Mouse (Mus musculus): ENCODE measurements around the gene Fam8a1.
A peak's percentile ranks its signal among the peaks of the same experiment; 100 is the strongest.

The Fam8a1 gene

GRCm38 (mm10) chr13:46677721-46678120 lies 8.4 kb downstream of the Fam8a1 start:
- DNase-seq: no peak

- DNase-seq: no peak
Measured at GRCm38 (mm10) chr13:46682921-46683320, 13.6 kb downstream of the Fam8a1 start.

GRCm38 (mm10) chr13:46683370-46683769 lies 14.0 kb downstream of the Fam8a1 start:
- no peak for DNase-seq

- DNase-seq: no peak
Measured at GRCm38 (mm10) chr13:46690559-46691241, 21.4 kb downstream of the Fam8a1 start.

DNA sequence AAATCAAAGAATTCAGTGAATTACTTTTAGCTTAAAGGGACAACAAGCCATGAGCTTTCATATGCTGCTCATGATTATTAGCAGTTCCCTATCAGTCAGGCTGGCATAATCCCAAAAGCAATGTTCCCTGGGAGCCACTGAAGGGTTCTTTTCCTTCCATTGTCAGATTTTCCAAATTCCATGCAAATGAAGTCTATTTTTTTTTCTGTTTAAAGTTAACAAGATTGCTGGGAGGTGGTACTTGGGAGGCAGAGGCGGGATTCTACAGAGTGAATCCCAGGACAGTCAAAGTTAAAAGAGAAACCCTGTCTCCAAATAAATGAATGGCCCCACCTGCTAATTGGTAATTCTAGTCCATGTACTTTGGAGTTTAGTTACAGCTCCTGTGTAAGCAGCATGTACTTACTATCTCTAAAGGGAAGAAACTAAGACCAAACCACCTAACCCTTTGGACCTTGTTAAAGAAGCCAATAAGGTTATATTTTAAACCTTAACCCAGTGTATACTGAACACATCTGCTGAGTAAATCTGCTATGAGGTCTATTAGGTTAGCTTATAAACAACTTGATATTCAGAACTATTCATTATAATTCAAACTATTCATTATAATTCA lies 26.1 kb downstream of the Fam8a1 start:
- no peak for DNase-seq

DNA sequence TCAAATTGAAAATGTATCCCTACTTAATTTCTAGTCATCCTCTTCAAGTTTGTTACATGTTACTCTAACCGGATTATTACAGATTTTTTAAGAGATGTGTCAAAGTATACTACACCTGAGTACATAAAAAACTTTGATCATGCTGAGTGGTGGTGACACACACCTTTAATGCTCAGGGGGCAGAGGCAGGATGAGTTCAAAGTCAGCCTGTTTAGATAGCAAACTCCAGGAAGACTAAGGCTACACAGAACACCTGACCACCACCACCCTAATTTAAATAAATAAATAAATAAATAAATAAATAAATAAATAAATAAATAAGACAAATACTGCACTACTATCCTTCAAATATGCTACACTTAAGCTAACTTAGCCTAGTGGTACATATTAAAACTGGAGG lies 26.6 kb downstream of the Fam8a1 start:
- no peak for DNase-seq

GRCm38 (mm10) chr13:46696788-46697187 lies 27.5 kb downstream of the Fam8a1 start:
- no peak for DNase-seq

DNA sequence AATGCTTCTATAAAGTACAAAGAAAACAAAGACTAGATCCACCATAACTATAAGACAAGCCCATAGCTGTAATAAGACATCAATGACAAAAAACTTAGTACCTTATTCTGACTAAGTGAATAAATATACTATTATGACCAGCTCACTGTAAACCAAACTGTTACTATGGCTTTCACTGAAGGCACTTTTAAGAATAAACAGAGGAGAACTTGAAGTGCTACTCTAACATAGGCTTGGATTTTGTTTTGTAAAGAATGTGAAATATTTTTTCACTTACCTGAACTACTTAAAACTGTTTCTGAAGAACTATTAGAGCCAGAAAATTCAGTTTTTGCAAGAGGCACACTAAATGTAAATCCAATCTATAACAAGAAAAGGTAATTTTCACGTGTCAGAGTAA lies 30.1 kb downstream of the Fam8a1 start:
- no peak for DNase-seq

DNA sequence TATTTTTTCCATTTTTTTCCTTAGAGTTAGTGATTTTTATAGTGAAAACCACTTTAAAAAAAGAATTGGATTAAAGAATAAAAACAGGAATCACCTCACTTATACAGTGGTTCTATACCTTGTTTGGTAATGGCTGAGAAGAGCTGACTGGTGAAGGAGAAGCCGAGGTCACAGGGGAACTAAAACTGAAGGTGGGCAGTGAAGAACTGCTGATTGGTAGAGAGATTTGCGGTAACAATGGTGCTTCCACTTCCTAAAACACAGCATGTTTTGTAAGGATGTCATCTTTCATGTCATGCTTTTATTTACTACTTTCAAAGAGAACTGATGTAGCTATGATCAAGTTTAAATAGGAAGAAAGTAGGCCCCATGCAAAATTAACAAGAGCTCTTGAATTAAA lies 32.2 kb downstream of the Fam8a1 start:
- no peak for DNase-seq

DNA sequence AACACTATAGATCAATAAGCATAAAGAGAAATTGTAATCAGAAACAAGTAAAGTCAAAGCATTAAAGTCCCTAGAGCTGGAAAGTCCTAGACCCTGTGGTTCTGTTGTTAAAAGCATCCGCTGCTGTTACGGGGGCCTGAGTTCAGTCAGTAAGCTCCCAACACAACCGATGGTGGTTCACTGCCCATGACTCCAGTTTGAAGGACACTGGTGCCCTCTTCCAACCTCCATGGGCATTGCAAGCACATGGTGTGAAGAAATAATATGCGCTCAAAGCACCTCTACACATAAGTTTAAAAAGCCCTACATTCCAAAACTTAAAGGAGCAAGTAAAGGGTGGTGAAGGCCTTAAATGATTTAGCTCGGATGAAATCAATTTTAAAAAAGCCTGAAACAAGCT lies 33.8 kb downstream of the Fam8a1 start:
- DNase-seq: peak; percentile 15

- no peak for DNase-seq
Measured at GRCm38 (mm10) chr13:46713486-46713885, 44.2 kb downstream of the Fam8a1 start.

GRCm38 (mm10) chr13:46715976-46716639 lies 46.8 kb downstream of the Fam8a1 start:
- DNase-seq: no peak

GRCm38 (mm10) chr13:46718893-46719400 lies 49.6 kb downstream of the Fam8a1 start:
- no peak for DNase-seq

GRCm38 (mm10) chr13:46721009-46721408 lies 51.7 kb downstream of the Fam8a1 start:
- no peak for DNase-seq

DNA sequence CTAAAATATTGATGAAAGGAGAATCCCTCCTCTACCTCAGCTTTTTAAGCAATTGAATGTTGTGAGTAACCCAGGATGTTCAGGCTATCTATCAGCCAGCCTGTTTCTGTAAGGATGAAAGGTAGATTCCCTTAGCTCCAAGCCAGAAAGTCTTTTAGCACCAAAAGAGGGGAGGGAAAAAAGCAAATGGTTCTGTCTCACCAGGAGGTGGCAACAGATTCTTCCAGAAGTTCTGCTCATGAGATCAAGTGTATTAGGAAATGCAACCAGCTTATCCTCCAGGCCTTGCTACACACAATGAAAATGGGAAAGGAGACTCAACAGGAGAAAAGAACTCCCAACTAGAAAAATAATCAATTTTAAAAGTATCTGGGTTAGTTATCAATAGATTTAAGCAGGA lies 55.0 kb downstream of the Fam8a1 start:
- DNase-seq: no peak

DNA sequence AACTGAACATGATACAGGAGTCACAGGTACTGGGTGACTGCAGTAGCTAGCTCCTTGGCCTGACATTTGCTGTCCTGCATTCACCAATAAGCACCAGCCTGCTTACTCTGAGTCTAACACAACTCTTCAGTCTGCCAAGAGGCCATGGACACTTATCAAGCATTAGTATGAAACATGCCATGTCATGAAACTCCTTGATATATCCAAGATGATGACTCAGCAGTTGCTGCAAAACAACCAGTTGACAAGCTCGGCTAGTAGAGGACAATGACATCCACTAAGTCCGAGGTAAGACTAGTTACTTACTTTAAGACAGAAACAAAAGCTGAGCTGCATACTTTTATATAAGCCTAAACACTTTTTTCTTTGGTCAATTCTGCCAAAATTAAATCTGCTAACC lies 55.9 kb downstream of the Fam8a1 start:
- DNase-seq: peak; percentile 23

DNA sequence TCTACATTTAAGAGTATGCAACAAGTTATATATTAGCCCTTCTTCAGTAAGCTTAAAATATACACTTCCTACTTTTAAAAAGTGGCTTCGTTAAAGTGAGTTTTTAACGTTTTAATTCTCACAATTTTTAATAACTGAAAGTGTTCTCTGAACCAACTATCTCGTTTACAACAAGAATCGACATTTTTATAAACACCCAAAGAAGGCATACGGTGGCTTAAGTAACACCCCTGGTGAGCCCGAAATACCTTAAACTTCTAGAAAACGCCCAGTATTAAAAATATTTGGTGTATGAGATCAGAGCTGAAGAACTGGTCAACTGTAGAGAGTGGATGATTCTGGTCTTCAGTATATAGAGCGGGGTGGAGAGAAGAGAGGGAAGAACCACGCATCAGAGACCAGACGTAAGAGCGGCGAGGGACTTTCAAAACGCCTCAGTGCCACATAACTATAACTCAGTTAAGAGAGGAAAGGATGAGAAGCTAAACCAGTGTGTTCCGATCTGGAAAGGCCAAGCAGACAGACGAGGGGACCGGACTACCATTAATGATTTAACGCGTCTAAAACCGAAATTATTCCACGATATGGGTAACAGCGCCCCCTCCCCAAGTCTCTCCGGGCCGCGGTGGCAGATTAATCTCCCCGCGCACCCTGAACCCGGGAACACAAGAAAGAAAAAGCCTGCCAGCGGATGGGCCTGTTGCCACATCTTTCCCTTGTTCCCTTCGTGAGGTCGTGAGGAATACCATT lies 57.1 kb downstream of the Fam8a1 start:
- no peak for DNase-seq

GRCm38 (mm10) chr13:46727038-46727836 lies 57.9 kb downstream of the Fam8a1 start:
- DNase-seq: peak; percentile 80

All from embryo, embryonic 11 days (tissue).